Mouse (Mus musculus): Measurements from ENCODE around the gene Smyd3. TPM values are rescaled to one million over a fixed set of nuclear protein-coding genes. Genes with fewer than 3 reads are reported as not detected.

The Smyd3 gene
- polyA plus RNA-seq, 1 experiment from 2014 or later, result 22.0 TPM

DNA sequence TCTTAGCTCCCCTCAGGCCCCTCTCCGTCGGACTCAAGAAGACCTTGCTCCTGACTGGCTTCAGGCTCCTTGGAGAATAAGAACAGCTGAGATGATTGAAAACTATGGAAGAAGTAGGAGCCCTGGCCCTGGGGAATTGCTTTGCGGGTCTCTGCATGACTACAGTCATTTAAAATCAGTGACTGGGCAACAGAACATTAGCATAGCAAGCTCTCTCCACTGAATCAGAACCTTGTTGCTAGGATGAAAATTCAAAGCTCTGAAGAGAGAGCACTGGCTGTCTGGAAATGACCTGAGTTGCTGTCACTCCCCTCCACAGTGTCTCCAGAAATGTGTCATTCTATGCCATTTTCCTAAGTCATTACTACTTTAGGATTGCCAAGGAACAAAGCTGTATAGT is 357.1 kb downstream of the Smyd3 start:
- 58% methylated on average over 3 of the region's 3 CpGs for WGBS
- Histone ChIP-seq H3K27ac (replicated peaks) (no peak overlapping the region), H3K4me1 (0 out of 2 replicates have a peak, but pooled peaks cover 4% of the 10 kb centered on the region), H3K9ac (no peak overlapping the region), H3K9me3 (replicated peaks) (no peaks in the 10 kb centered on the region), H3K36me3 (no peaks in the 10 kb centered on the region), H3K27me3 (no peaks in the 10 kb centered on the region), H3K4me2 (replicated peaks) (no peak overlapping the region), H3K4me3 (replicated peaks) (no peak overlapping the region)
- no peak for ATAC-seq (ENCODE audit: insufficient number of reproducible peaks, low FRiP score, low TSS enrichment, low read depth)

DNA sequence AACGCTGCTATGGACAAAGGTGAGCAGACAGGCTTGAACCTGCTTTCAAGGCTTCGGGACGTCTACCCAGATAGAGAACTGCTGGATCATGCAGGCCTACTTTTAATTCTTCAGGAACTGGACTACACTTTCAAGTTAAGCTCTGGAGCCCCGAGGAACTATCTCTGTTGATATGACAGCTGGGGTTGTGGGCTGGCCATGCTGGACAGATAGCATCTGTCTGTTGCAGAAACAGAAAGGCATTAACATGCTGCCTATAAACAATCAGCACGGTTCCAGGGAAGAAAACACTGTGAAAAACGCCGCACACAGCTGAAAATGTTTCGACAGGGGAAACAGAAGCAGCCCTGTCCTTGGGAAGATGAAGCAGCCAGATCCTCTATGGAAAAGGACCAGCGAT is 365.5 kb downstream of the Smyd3 start:
- no peaks in the 10 kb centered on the region for H3K27me3 ChIP-seq
- H3K4me2 ChIP-seq (replicated peaks), result no peak overlapping the region
- 69% methylated on average over 9 of the region's 9 CpGs for WGBS
- no peaks in the 10 kb centered on the region for H3K36me3 ChIP-seq
- H3K9ac ChIP-seq, result no peak overlapping the region
- no peak overlapping the region for H3K4me3 ChIP-seq (replicated peaks)
- no peaks in the 10 kb centered on the region for H3K9me3 ChIP-seq (replicated peaks)
- peaks cover 12% of the 10 kb centered on the region; the same call in 1 of the 2 replicates for H3K4me1 ChIP-seq
- H3K27ac ChIP-seq (replicated peaks), result no peak overlapping the region
- no peak for ATAC-seq (ENCODE audit: insufficient number of reproducible peaks, low FRiP score, low TSS enrichment, low read depth)

DNA sequence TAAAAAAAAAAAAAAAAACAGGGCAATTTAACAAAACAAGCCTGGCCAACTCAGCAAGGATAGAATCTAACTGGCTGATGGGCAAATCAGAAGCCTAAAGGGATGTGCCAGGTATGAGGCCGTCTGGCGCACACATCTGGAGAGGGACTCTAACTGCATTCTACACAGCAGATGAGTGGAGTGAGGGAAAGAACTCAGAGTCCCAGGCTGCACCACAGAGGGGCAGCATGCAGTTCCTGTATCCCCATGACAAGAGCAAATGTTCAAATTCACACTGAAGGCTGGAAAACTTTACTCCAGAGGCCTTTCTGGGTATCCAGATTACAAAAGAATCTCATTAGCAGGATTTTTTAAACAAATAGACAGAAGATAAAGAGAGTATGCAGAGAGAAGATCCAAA is 366.6 kb downstream of the Smyd3 start:
- Histone ChIP-seq H3K27ac (replicated peaks) (no peak overlapping the region), H3K9me3 (replicated peaks) (no peaks in the 10 kb centered on the region), H3K36me3 (no peaks in the 10 kb centered on the region), H3K4me1 (peaks cover 20% of the 10 kb centered on the region), H3K9ac (no peak overlapping the region), H3K4me3 (replicated peaks) (no peak overlapping the region), H3K4me2 (replicated peaks) (no peak overlapping the region), H3K27me3 (no peaks in the 10 kb centered on the region)
- 49% methylated on average over 2 of the region's 2 CpGs for WGBS
- ATAC-seq (ENCODE audit: insufficient number of reproducible peaks, low FRiP score, low TSS enrichment, low read depth), result no peak

DNA sequence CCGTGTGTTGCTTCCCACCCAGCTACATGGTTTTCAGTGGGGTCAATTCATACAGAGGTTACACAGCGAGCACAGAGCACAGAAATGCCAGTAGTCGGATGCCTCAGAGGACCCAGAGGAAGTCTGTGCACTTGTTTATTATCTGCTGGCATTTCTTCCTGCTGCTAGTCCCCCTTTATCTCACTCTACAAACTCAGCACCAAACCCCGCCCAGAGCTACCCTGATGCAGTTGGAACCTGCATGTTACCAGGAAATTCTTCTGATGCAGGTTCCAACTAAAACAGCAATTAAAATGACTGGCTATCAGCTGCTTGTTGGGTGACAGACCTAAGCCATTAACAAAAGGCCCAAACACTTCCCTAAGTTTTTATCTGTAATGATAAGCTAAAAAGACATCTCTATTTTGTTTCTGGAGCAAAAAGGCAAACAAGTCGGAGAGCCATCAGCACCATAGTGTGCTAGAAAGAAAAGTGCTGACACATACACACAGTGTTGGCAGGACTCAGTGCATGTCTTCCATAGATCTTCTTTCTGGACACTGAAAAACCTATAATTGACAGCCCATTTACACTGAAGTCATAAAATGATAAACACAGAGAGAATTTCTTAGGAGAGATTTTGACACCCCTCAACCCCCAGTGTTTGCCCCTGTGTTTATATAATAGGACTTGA is 368.2 kb downstream of the Smyd3 start:
- H3K27me3 ChIP-seq, result no peaks in the 10 kb centered on the region
- no peak overlapping the region for H3K9ac ChIP-seq
- H3K36me3 ChIP-seq, result no peaks in the 10 kb centered on the region
- peaks cover 26% of the 10 kb centered on the region for H3K4me1 ChIP-seq
- 78% methylated on average over 5 of the region's 5 CpGs for WGBS
- H3K4me3 ChIP-seq (replicated peaks), result no peak overlapping the region
- ATAC-seq (ENCODE audit: insufficient number of reproducible peaks, low FRiP score, low TSS enrichment, low read depth), result no peak
- no peak overlapping the region for H3K4me2 ChIP-seq (replicated peaks)
- no peak overlapping the region for H3K27ac ChIP-seq (replicated peaks)
- H3K9me3 ChIP-seq (replicated peaks), result no peaks in the 10 kb centered on the region

DNA sequence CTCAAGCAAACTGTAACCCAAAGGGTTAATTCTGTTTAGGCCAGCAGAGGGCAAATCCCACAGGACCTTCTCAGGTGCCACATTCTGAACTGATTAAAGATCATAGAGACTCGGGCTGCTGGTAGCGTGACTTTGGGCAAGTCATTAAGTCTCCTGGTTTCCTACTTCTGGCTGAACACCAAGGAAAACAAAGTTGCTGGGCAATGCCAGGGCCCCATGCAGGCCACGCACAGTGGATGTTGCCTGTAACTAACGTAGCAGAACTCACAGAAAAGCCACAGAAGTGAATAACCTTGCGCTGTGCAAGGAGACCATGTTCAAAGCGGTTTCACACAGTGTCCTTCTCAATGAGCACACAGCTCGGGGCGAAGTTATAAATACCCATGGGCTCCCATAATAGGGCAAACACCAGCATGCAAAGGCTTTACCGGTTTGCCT is 371.1 kb downstream of the Smyd3 start:
- H3K36me3 ChIP-seq, result no peaks in the 10 kb centered on the region
- peak; percentile 58 for ATAC-seq (ENCODE audit: insufficient number of reproducible peaks, low FRiP score, low TSS enrichment, low read depth)
- 27% methylated on average over 9 of the region's 9 CpGs for WGBS
- H3K9me3 ChIP-seq (replicated peaks), result no peaks in the 10 kb centered on the region
- peak overlapping the region; percentile 40 for H3K27ac ChIP-seq (replicated peaks)
- no peak overlapping the region for H3K4me2 ChIP-seq (replicated peaks)
- no peak overlapping the region for H3K4me3 ChIP-seq (replicated peaks)
- H3K27me3 ChIP-seq, result no peaks in the 10 kb centered on the region
- H3K4me1 ChIP-seq, result peaks cover 46% of the 10 kb centered on the region
- H3K9ac ChIP-seq, result no peak overlapping the region

DNA sequence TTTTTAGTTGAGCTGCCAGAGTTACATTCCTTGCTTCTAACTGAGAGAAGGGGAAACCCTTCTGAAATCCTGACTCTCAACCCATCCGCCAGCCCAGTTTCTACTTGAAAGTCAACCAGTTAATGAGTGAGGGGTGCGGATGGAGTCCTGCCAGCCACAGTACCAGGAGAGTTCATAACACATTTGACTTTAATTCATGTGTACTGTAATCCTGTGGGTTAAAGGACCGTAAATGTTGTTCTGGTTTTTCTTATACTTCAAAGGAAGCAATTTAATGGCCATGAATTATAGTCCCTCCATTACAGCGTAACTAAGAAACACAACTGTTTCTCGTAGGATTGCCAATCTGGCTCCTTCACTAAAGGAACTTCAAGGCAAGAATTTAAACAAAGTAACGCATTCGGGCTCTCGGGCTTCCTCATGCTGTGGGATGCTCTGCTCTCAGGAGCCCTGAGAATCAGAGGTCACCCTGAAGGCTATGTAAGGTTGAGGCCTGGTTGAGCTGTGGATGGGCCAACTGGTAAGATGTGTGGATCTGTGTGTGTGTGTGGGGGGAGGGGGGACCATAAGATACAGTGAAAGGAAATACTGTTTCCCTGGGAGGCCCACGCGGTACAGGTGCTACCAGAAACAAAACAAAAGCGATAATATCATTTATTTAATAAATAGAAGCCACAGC is 374.5 kb downstream of the Smyd3 start:
- H3K9ac ChIP-seq, result no peak overlapping the region
- WGBS, result 46% methylated on average over 11 of the region's 11 CpGs
- no peak overlapping the region for H3K4me3 ChIP-seq (replicated peaks)
- no peak overlapping the region for H3K4me2 ChIP-seq (replicated peaks)
- no peaks in the 10 kb centered on the region for H3K9me3 ChIP-seq (replicated peaks)
- H3K36me3 ChIP-seq, result no peaks in the 10 kb centered on the region
- peak; percentile 36; the same call in 1 of the 2 replicates for ATAC-seq (ENCODE audit: insufficient number of reproducible peaks, low FRiP score, low TSS enrichment, low read depth)
- peak overlapping the region; percentile 63 for H3K27ac ChIP-seq (replicated peaks)
- no peaks in the 10 kb centered on the region for H3K27me3 ChIP-seq
- peaks cover 53% of the 10 kb centered on the region for H3K4me1 ChIP-seq

DNA sequence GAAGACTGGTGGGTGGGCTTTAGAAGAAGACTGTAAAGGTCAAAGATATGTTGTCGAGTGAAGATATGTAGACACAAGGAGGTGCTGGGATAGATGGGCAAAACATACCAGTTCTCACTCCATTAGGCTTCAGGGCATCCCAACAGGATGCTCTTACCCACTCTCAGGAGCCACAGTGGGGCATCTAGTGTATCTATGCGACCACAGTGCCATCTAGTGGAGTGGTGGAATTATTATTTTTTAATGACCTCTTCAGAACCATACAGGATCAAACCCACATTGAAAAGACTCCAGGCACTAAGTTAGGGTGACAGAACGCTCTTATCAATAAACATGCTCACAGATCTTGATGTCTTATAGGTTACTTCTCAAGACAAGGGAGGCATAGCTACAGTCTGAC is 375.7 kb downstream of the Smyd3 start:
- Histone ChIP-seq H3K36me3 (no peaks in the 10 kb centered on the region), H3K4me1 (peaks cover 45% of the 10 kb centered on the region), H3K27me3 (no peaks in the 10 kb centered on the region), H3K9me3 (replicated peaks) (no peaks in the 10 kb centered on the region), H3K9ac (no peak overlapping the region), H3K4me3 (replicated peaks) (no peak overlapping the region), H3K4me2 (replicated peaks) (no peak overlapping the region), H3K27ac (replicated peaks) (0 out of 2 replicates have a peak overlapping the region, but pooled peaks have one; percentile 25)
- ATAC-seq (ENCODE audit: insufficient number of reproducible peaks, low FRiP score, low TSS enrichment, low read depth), result no peak
- 36% methylated on average over 3 of the region's 3 CpGs for WGBS

DNA sequence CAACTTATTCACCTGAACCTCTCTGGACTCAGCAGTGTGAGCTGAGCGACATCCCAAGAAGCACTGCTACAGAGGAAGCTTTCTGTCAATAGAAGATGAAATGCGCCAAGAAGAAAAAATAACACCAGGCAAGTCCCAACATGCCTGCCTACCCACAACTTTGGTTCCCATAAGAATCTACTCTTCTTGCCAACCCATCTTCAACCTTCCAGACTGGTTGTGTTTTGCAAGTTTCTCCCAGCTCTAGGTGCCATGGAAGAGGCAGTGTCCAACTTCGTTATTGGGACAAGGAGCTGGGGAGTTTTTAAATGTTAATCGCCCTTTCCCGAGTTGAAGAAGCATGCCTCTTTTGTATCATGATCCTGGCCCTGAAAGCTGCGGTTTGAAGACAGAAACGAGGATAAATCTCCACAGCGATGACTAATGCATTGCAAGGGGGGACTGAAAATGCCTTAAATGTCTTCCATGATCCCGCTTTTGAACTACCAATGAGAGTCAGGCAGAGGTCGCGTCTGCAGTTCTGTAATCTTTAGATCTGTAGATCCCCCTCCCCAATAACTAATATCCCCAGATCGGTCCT is 376.7 kb downstream of the Smyd3 start:
- Histone ChIP-seq H3K27me3 (no peaks in the 10 kb centered on the region), H3K9me3 (replicated peaks) (no peaks in the 10 kb centered on the region), H3K9ac (no peak overlapping the region), H3K27ac (replicated peaks) (peak overlapping the region; percentile 25; the same call in 1 of the 2 replicates), H3K4me1 (peaks cover 46% of the 10 kb centered on the region), H3K4me2 (replicated peaks) (no peak overlapping the region), H3K4me3 (replicated peaks) (no peak overlapping the region), H3K36me3 (no peaks in the 10 kb centered on the region)
- 38% methylated on average over 12 of the region's 12 CpGs for WGBS
- no peak for ATAC-seq (ENCODE audit: insufficient number of reproducible peaks, low FRiP score, low TSS enrichment, low read depth)

DNA sequence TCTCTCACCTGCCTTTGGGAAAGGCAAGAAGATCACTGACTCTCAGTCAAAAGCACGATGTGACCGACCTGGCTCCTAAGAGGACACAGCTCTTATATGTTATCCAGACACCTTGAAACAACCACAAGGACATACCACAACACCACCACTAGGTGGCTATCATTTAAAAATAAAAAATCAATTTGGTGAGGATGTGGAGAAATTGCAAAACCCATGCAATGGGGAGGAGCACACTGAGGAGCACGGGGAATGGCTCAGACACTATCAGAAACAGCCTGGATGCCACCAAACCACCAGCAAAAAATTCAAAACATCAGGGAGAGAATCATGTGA is 380.7 kb downstream of the Smyd3 start:
- H3K9me3 ChIP-seq (replicated peaks), result no peaks in the 10 kb centered on the region; the same call in 1 of the 2 replicates
- 0 out of 2 replicates have a peak, but pooled peaks cover 2% of the 10 kb centered on the region for H3K36me3 ChIP-seq
- H3K4me1 ChIP-seq, result peaks cover 30% of the 10 kb centered on the region
- H3K4me3 ChIP-seq (replicated peaks), result no peak overlapping the region
- H3K27ac ChIP-seq (replicated peaks), result no peak overlapping the region
- 51% methylated on average over 3 of the region's 3 CpGs for WGBS
- no peak overlapping the region for H3K4me2 ChIP-seq (replicated peaks)
- H3K9ac ChIP-seq, result no peak overlapping the region
- ATAC-seq (ENCODE audit: insufficient number of reproducible peaks, low FRiP score, low TSS enrichment, low read depth), result no peak
- no peaks in the 10 kb centered on the region for H3K27me3 ChIP-seq

DNA sequence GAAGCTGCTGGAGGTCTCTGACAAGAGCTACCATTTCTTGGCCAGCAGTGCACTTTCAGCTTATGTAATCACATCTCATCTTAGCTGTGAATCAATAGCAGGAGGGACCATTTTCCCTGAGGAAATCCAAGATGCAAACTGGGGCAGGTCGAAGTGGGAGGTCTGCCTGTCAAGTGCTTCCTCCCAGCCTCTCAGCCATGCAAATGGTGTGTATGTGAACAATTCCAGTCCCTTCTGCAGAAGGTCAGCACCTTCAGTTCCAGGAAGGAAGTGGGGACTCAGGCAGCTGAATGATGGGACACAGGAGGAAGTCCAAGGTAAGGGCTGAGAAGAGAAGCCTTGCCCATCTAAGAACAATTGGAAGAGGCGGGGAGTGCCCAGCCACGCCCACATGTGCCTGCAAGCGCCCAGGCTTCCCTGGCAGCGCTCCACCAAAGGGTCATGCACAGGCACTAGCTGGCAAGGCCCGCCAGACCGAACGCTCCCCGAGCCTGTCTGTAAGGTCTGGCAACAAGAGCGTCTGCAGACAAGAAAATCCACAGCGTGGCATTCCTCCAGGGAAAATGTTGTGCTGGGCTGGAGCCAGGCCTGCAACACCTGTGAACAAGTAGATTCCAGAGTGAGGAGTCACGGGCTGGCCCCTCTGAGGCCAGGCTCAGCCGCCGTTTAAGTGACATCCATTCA is 381.2 kb downstream of the Smyd3 start:
- Histone ChIP-seq H3K27me3 (no peaks in the 10 kb centered on the region), H3K27ac (replicated peaks) (peak overlapping the region; percentile 48; the same call in 1 of the 2 replicates), H3K4me1 (peaks cover 25% of the 10 kb centered on the region), H3K9ac (no peak overlapping the region), H3K4me2 (replicated peaks) (peak overlapping the region; percentile 17), H3K9me3 (replicated peaks) (no peaks in the 10 kb centered on the region; the same call in 1 of the 2 replicates), H3K4me3 (replicated peaks) (no peak overlapping the region), H3K36me3 (0 out of 2 replicates have a peak, but pooled peaks cover 2% of the 10 kb centered on the region)
- 26% methylated on average over 14 of the region's 14 CpGs for WGBS
- ATAC-seq (ENCODE audit: insufficient number of reproducible peaks, low FRiP score, low TSS enrichment, low read depth), result peak; percentile 63; the same call in 1 of the 2 replicates

DNA sequence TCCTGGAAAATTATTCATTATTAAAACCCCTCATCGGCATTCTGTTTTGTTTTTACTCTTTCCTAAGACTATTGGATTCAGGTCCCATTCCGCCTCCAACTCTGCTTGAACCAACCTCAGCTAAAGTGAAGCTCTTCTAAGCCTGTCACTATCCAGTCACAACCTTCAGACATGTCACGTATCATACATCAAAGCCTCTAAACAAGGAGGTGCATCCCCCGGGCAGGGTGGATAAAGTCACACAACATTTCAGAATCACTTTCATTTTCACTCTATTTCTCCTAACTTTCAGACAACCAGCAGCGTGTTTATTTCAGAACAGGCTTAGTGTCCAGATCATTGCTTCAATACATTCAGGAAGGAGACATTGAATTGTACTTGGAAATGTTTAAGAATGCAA is 387.8 kb downstream of the Smyd3 start:
- ATAC-seq (ENCODE audit: insufficient number of reproducible peaks, low FRiP score, low TSS enrichment, low read depth), result no peak
- Histone ChIP-seq H3K27me3 (no peaks in the 10 kb centered on the region), H3K9ac (no peak overlapping the region), H3K4me3 (replicated peaks) (no peak overlapping the region), H3K4me1 (0 out of 2 replicates have a peak, but pooled peaks cover 5% of the 10 kb centered on the region), H3K36me3 (0 out of 2 replicates have a peak, but pooled peaks cover 2% of the 10 kb centered on the region), H3K9me3 (replicated peaks) (no peaks in the 10 kb centered on the region; the same call in 1 of the 2 replicates), H3K27ac (replicated peaks) (no peak overlapping the region), H3K4me2 (replicated peaks) (no peak overlapping the region)
- whole genome bisulfite sequencing, result 90% methylated on average over 5 of the region's 5 CpGs

Data from embryonic facial prominence, embryonic 15.5 days (tissue).